Mouse (Mus musculus): ENCODE measurements around the gene Olfr1101.

The Olfr1101 gene

DNA sequence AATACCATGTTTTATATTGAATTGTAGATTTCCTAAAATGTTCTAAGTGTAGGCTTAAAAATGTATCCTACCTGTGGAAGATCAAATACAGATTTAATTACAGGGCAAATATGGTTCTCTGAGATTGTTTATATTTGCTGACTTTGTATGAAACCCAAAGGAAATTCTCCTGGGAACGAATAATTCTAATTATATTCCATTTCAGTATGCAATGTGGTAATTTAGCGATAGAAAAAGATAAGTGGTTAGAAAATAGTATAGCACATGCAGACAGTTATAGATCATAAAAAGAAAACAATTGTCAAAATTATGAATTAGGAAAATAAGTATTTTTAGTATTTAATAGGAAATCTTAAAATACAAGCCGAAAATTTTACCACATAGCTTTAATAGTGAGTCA is at the start of gene Olfr1101:
TSS of gene Olfr1101 (minus strand) at position 101 of the 400 bp plus-strand sequence.
- no peak for DNase-seq (ENCODE audit: low spot score)

GRCm38 (mm10) chr2:87036431-87036830 is 45.4 kb upstream of the Olfr1101 start, which contains the start of gene Olfr1105:
Olfr1105 (minus strand) TSS chr2:87036531.
- no peak for DNase-seq (ENCODE audit: low spot score)

DNA sequence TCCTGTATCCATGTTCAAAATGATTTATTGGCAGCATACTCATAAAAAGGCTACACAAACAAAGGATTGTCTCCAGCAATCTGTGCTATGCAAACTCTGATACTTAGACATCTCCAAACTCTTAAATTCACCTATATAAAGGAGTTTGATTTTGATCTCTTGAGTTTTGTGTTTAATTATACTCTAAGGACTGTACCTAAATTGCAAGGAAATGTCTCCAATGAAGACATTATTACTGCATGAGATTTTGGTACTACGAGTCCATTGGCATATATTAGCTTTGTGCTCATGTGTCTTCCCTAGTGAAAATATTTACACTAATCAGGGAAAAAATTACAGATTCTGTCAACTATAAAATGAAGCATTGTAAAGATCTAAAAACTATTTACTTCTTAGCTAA is 36.0 kb upstream of the Olfr1101 start, which contains the start of gene Olfr1104:
TSS of gene Olfr1104 (minus strand) at position 101 of the 400 bp plus-strand sequence.
- no peak for DNase-seq (ENCODE audit: low spot score)

DNA sequence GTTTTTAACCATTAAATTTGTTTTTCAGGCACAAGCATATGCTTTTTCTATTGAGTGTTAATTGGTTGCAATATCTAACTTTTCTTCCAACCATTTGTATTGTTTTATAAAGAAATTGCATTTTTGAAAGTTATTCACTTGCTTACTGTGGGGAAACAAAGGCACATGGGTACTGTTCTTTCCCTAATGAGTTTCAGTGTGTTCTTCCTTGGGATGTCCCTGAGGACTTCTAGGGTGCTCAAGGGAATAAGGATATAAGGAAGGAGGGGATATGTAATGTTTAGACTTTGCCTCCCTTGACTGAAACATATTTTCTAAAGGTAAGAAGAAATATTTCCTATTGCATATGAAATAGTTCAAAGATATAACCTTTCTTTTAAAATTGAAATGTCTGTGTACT is 7.1 kb upstream of the Olfr1101 start, which contains the start of gene Olfr1102:
TSS of gene Olfr1102 (plus strand) at position 301 of the 400 bp plus-strand sequence.
- DNase-seq (ENCODE audit: low spot score) = no peak

GRCm38 (mm10) chr2:86979854-86980253 is 11.2 kb downstream of the Olfr1101 start, which contains the start of gene Olfr1100:
Olfr1100 (minus strand) TSS chr2:86979954.
- no peak for DNase-seq (ENCODE audit: low spot score)

- DNase-seq (ENCODE audit: low spot score) = no peak
Observed at GRCm38 (mm10) chr2:86960593-86960992, 30.4 kb downstream of the Olfr1101 start, which contains the start of gene Olfr1099. Olfr1099 (minus strand) TSS chr2:86960693.
